Mouse (Mus musculus) embryonic facial prominence, embryonic 11.5 days (tissue): ENCODE measurements around the gene Efl1. TPM values are rescaled to one million over a fixed set of nuclear protein-coding genes. Genes with fewer than 3 reads are reported as not detected.
A peak's percentile ranks its signal among the peaks of the same experiment; 100 is the strongest.
"Not testable (repeated sequence)": the region's sequence is repeated elsewhere in the genome, so short reads cannot be mapped to it uniquely, and the experiment has no call there.

Source experiments
- ATAC-seq: fragments of 200-750 bp; cut with Nextera tagmentation; replicated peaks from 2 replicates; pipeline ENCODE4 v1.8.0; 2017; ENCODE audit warnings: low read depth; ENCODE audit not compliant: insufficient number of reproducible peaks, low FRiP score, low TSS enrichment
- DNase-seq: peaks from one replicate; pipeline ENCODE4 v3.0.0-alpha.2; 2015; ENCODE audit warnings: low spot score
- H3K27ac ChIP-seq: fragments of 300-500 bp; sonication (generic); replicated peaks from 2 replicates; pipeline ENCODE4 v1.5.1; 2014; ENCODE audit warnings: mild to moderate bottlenecking, low read depth, low read length, control low read depth
- H3K27me3 ChIP-seq: fragments of 300-500 bp; sonication (generic); 2 replicates; pipeline ENCODE4 v1.6.1; 2014; ENCODE audit warnings: mild to moderate bottlenecking, low read length, moderate library complexity, mixed read lengths; ENCODE audit not compliant: control insufficient read depth, insufficient read depth
- H3K36me3 ChIP-seq: fragments of 300-500 bp; sonication (generic); replicated peaks from 2 replicates; pipeline ENCODE4 v1.6.1; 2014; ENCODE audit warnings: low read depth, mild to moderate bottlenecking, low read length, moderate library complexity, mixed read lengths; ENCODE audit not compliant: control insufficient read depth, insufficient read depth
- H3K4me1 ChIP-seq: fragments of 300-500 bp; sonication (generic); 2 replicates; pipeline ENCODE4 v1.6.1; 2014; ENCODE audit warnings: low read length, mixed read lengths; ENCODE audit not compliant: control insufficient read depth, insufficient read depth
- H3K4me2 ChIP-seq: fragments of 300-500 bp; sonication (generic); 2 replicates; pipeline ENCODE4 v1.6.1; 2014; ENCODE audit warnings: low read depth, mild to moderate bottlenecking, control low read depth, low read length, moderate library complexity
- H3K4me3 ChIP-seq: fragments of 300-500 bp; sonication (generic); 2 replicates; pipeline ENCODE4 v1.5.1; 2014; ENCODE audit warnings: low read depth, low read length, control low read depth
- H3K9ac ChIP-seq: fragments of 300-500 bp; sonication (generic); replicated peaks from 2 replicates; pipeline ENCODE4 v1.6.1; 2014; ENCODE audit warnings: mild to moderate bottlenecking, control low read depth, low read length
- H3K9me3 ChIP-seq: fragments of 300-500 bp; sonication (generic); replicated peaks from 2 replicates; pipeline ENCODE4 v1.6.1; 2016; ENCODE audit warnings: mild to moderate bottlenecking, low read length, inconsistent platforms, mixed read lengths; ENCODE audit not compliant: control insufficient read depth
- WGBS: fragments of 180-500 bp; shearing (Covaris S2); extraction: QIAGEN DNeasy Blood & Tissue Kit; methylation state at CpG from one replicate; pipeline ENCODE4 v1.1.7; 2014; 5-methylcytosine and 5-hydroxymethylcytosine counted together
- polyA plus RNA-seq: library from polyadenylated mRNA; unstranded; fragments of >200 nt; fragmentation: Nextera tagmentation; extraction: Ambion mirVana; gene quantifications from 2 replicates; pipeline ENCODE4 v1.2.1, GENCODE M21; 2014

Gene Efl1
- polyA plus RNA-seq, 1 experiment from 2014 or later = 24.0 TPM

GRCm38 (mm10) chr7:82729009-82729408 lies 80.6 kb downstream of the Efl1 start:
- not testable (repeated sequence) for H3K4me1 ChIP-seq, H3K4me2 ChIP-seq, H3K36me3 ChIP-seq, H3K9ac ChIP-seq, H3K9me3 ChIP-seq, H3K27me3 ChIP-seq, ATAC-seq, DNase-seq, H3K4me3 ChIP-seq, H3K27ac ChIP-seq
- WGBS = 91% methylated on average over 5 of the region's 8 CpGs

DNA sequence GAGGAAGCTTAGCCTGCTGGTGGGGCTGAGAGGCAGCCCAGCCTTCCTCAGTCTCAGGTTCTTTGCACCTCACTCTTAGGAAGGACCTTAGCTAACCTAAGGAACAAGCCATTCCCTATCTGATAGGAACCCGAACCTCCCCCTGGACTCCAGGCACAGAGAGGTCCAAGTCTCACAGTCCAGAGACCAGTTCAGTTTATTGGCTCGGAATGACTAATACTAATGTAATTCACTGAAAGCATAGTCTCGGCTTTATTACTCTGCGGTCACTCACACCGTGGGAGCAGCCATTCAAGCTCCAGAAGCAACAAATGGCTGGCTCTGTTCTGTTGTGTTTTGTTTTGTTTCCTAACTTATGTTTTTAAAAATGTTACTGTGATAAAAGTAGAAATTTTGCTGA lies 84.7 kb downstream of the Efl1 start:
- no peaks in the 10 kb centered on the region for H3K9me3 ChIP-seq
- no peak for DNase-seq
- ATAC-seq = no peak
- no peak overlapping the region for H3K4me3 ChIP-seq
- WGBS = 87% methylated on average over 5 of the region's 5 CpGs
- H3K4me1 ChIP-seq = no peaks in the 10 kb centered on the region
- no peak overlapping the region for H3K27ac ChIP-seq
- H3K27me3 ChIP-seq = no peaks in the 10 kb centered on the region
- H3K36me3 ChIP-seq = no peaks in the 10 kb centered on the region
- no peak overlapping the region for H3K9ac ChIP-seq
- H3K4me2 ChIP-seq = no peak overlapping the region

DNA sequence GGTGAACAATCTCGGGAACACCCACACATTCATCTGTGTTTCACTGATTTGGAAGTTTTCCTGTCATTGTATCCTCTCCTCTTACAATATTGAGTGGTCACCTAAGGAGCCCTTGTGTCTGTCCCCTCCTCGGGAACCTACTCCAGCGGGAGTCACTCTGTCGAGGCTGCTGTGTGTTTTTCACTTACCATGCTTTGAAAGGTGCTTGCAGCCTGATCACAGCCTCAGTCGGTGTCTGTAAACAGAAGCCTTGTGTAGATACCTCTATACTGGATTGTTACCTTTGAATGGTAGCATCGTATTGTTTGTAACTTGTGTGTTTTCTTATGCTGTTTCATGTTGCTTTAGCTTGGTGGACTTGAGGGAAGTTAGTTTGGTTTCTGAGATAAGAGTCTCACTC lies 85.6 kb downstream of the Efl1 start:
- Histone ChIP-seq H3K36me3 (no peaks in the 10 kb centered on the region), H3K4me3 (no peak overlapping the region), H3K27ac (no peak overlapping the region), H3K4me1 (no peaks in the 10 kb centered on the region), H3K4me2 (no peak overlapping the region), H3K9me3 (no peaks in the 10 kb centered on the region), H3K9ac (no peak overlapping the region), H3K27me3 (no peaks in the 10 kb centered on the region)
- ATAC-seq (no peak), DNase-seq (no peak)
- 78% methylated on average over 6 of the region's 6 CpGs for WGBS

DNA sequence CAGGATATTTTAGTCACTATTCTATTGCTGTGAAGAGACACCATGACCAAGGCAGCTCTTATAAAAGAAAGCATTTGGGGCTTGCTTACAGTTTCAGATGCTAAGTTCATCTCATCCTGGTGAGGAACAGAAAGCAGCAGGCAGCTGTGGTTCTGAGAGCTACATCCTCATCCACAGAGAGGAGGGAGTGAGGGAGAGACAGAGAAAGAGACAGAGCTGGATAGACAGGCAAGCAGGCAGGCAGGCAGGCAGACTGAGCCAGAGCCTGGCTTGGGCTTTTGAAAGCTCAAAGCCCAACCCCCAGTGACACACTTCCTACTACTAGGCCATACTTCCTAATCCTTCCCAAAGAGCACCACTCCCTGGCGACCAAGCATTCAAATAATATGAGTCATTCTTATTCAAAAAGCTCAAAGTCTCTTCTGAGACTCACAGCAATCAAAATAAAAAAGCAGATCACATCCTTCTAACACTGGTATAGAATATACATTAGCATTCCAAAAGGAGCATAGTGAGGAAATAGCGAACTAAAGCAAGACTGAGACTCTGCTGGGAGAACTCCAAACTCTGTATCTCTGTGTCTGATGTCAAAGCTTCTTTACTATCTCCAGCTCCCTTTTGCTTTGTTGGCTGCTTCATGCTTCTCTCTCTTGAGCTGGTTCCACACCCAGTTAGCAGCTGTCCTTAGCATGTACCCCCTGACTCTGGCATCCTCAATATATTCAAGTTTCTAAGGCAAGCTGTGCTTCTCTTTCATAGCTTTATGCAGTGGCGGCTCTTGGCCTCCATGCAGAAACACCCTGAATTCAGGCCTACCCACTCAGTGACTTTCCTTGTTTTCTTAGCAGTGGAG lies 86.6 kb downstream of the Efl1 start:
- WGBS = 89% methylated on average over 3 of the region's 3 CpGs
- no peak overlapping the region for H3K27ac ChIP-seq

DNA sequence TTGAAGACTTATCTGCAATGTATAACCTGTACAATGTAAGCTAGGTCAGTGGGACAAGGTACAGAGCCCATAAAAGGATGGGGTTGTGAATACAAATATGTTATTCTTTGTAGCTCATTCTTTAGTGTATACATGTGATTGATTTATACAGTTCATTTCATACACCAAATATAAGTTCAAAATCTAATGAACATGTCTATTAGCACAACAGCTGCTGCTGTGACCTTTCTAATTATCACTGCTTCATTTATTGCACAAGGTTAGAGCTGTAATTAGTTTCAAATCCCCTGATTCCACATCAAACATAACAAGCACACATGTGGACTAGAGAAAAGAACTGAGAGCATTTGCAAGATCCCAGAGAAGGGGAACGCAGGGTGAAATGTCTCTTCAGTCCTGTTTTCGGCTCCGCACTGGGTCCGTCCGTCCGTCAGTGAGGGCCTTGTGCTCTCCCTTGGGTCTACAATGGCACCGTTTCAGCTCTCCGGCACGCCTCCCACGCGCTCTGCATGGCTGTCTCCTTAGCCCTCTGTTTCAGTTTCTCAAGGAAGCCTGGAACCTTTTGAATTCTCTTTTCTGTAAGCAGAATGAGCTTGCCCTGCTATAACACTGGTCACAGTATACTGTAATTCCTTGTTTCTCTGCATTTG lies 94.8 kb downstream of the Efl1 start:
- no peaks in the 10 kb centered on the region for H3K4me1 ChIP-seq
- no peak overlapping the region for H3K4me3 ChIP-seq
- H3K27ac ChIP-seq = peak overlapping the region; percentile 22; the same call in 1 of the 2 replicates
- no peaks in the 10 kb centered on the region for H3K27me3 ChIP-seq
- no peak for DNase-seq
- 63% methylated on average over 11 of the region's 11 CpGs for WGBS
- H3K36me3 ChIP-seq = no peaks in the 10 kb centered on the region
- no peak overlapping the region; the same call in 1 of the 2 replicates for H3K9ac ChIP-seq
- no peak for ATAC-seq
- H3K4me2 ChIP-seq = no peak overlapping the region; the same call in 1 of the 2 replicates
- H3K9me3 ChIP-seq = no peaks in the 10 kb centered on the region

More for the DNA sequence above, 86.6 kb downstream of the Efl1 start:
- H3K4me3 ChIP-seq = no peak overlapping the region
- ATAC-seq = no peak
- no peak overlapping the region for H3K9ac ChIP-seq
- H3K9me3 ChIP-seq = no peaks in the 10 kb centered on the region
- no peaks in the 10 kb centered on the region for H3K27me3 ChIP-seq
- H3K4me2 ChIP-seq = no peak overlapping the region
- no peak for DNase-seq
- no peaks in the 10 kb centered on the region for H3K36me3 ChIP-seq
- H3K4me1 ChIP-seq = no peaks in the 10 kb centered on the region

- ATAC-seq = no peak; the same call in 1 of the 2 replicates
- no peak overlapping the region for H3K27ac ChIP-seq
Measured at GRCm38 (mm10) chr7:82744167-82744715, 95.8 kb downstream of the Efl1 start.

DNA sequence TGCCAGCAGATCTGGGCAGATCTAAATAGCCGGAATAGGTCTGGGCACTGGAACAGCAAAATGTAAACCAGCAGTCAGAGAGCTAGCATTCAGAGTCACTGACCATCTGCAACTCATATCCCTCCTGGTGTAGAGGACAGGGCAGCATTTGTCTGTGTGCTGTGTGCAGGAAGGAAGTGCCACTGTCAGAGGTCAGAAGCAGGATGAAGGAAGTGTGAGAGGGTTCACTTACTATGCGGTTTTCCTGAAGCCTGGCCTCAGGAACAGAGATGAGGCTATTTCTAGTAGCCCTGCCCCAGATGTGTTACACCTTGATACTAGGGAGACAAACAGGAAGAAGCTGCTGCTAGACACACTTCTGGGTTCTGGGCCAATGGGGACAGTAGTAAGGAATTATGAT lies 100.4 kb downstream of the Efl1 start:
- Histone ChIP-seq H3K4me3 (no peak overlapping the region), H3K36me3 (no peaks in the 10 kb centered on the region), H3K4me2 (no peak overlapping the region), H3K27me3 (no peaks in the 10 kb centered on the region), H3K4me1 (no peaks in the 10 kb centered on the region), H3K27ac (no peak overlapping the region), H3K9ac (no peak overlapping the region), H3K9me3 (no peaks in the 10 kb centered on the region)
- ATAC-seq = no peak; the same call in 1 of the 2 replicates
- 34% methylated on average over 2 of the region's 2 CpGs for WGBS
- DNase-seq = peak; percentile 33

More at GRCm38 (mm10) chr7:82744167-82744715, 95.8 kb downstream of the Efl1 start:
- Histone ChIP-seq H3K9me3 (no peaks in the 10 kb centered on the region), H3K4me1 (no peaks in the 10 kb centered on the region), H3K4me2 (no peak overlapping the region), H3K27me3 (no peaks in the 10 kb centered on the region), H3K36me3 (no peaks in the 10 kb centered on the region), H3K9ac (no peak overlapping the region), H3K4me3 (no peak overlapping the region)
- DNase-seq = no peak
- WGBS = 86% methylated on average over 18 of the region's 18 CpGs

DNA sequence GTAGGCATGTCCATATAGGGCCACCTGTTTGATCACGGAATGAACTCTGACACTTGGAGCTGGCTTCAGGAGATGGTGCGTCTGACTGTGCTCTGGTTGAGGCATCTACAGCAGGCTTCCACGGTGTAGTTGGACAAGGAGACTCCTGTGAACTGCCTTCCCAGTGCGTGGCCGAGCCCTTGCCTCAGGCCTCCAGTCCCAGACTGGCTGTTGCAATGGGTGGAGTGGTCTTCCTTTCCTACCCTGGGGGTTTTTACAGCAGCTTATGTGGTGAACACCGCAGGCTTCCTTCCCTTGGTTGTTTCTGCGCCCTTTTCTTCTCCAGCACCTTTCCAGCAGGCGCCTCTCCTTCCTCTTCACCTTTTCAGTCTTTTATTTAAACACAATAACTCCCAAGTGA lies 100.8 kb downstream of the Efl1 start:
- no peaks in the 10 kb centered on the region for H3K4me1 ChIP-seq
- no peak overlapping the region for H3K4me3 ChIP-seq
- no peak overlapping the region for H3K9ac ChIP-seq
- H3K36me3 ChIP-seq = no peaks in the 10 kb centered on the region
- H3K9me3 ChIP-seq = no peaks in the 10 kb centered on the region
- DNase-seq (no peak), ATAC-seq (no peak)
- H3K27me3 ChIP-seq = no peaks in the 10 kb centered on the region
- no peak overlapping the region; the same call in 1 of the 2 replicates for H3K27ac ChIP-seq
- no peak overlapping the region for H3K4me2 ChIP-seq
- WGBS = 65% methylated on average over 8 of the region's 8 CpGs
